Mouse (Mus musculus) gastrocnemius, adult 2 months (tissue): ENCODE data around the gene Osbpl11. TPM values are rescaled to one million over a fixed set of nuclear protein-coding genes. Genes with fewer than 3 reads are reported as not detected.

Experiments used
- DNase-seq: peaks from one replicate; pipeline ENCODE4 v3.0.0; 2022
- H3K27ac ChIP-seq: fragments of 200-600 bp; 2 replicates; pipeline ENCODE4 v1.8.1; 2022; ENCODE audit warnings: mild to moderate bottlenecking
- H3K4me3 ChIP-seq: fragments of 200-600 bp; 2 replicates; pipeline ENCODE4 v1.8.1; 2022; ENCODE audit warnings: mild to moderate bottlenecking, moderate library complexity
- CTCF ChIP-seq: fragments of 200-600 bp; IDR thresholded peaks from 2 replicates; pipeline ENCODE4 v1.8.1; 2022; ENCODE audit warnings: antibody characterized with exemption, mild to moderate bottlenecking, moderate library complexity
- intact Hi-C: fragments of 180-260 bp; cut with DNase I; formaldehyde crosslinking; loops from one replicate; pipeline ENCODE4 v1.15.1; 2025
- total RNA-seq, 2 experiments: library from RNA; stranded (reverse); gene quantifications; 2 replicates each; pipeline ENCODE4 v1.2.3; 2021

Osbpl11 gene
- total RNA-seq, 2 experiments from 2014 or later: 15.5 to 15.6 TPM

GRCm38 (mm10) chr16:33258530-33258929, 73.7 kb downstream of the Osbpl11 start:
- no peak for DNase-seq
- no peak for TF ChIP-seq CTCF
- Histone ChIP-seq H3K27ac (no peak overlapping the region), H3K4me3 (no peak overlapping the region)
- intact Hi-C loops: no loop called here

GRCm38 (mm10) chr16:33259824-33260223, 75.0 kb downstream of the Osbpl11 start:
- TF ChIP-seq CTCF: no peak
- Histone ChIP-seq H3K27ac (no peak overlapping the region), H3K4me3 (no peak overlapping the region)
- DNase-seq: no peak
- intact Hi-C loops: no loop called here

GRCm38 (mm10) chr16:33260825-33261224, 76.0 kb downstream of the Osbpl11 start:
- TF ChIP-seq CTCF: no peak
- DNase-seq: no peak
- Histone ChIP-seq H3K27ac (peak overlapping the region; percentile 8; the same call in 1 of the 2 replicates), H3K4me3 (no peak overlapping the region)
- intact Hi-C loops: no loop called here

- no peak overlapping the region for H3K27ac ChIP-seq
- intact Hi-C loops: no loop called here
- TF ChIP-seq CTCF: no peak
These were observed 76.8 kb downstream of the Osbpl11 start for GRCm38 (mm10) chr16:33261584-33262061.

GRCm38 (mm10) chr16:33262096-33262495, 77.2 kb downstream of the Osbpl11 start:
- no peak overlapping the region for H3K27ac ChIP-seq
- intact Hi-C loops: no loop called here
- no peak for DNase-seq
- TF ChIP-seq CTCF: no peak
- H3K4me3 ChIP-seq: no peak overlapping the region

More at GRCm38 (mm10) chr16:33261584-33262061, 76.8 kb downstream of the Osbpl11 start:
- H3K4me3 ChIP-seq: no peak overlapping the region
- no peak for DNase-seq

GRCm38 (mm10) chr16:33267616-33268253, 82.9 kb downstream of the Osbpl11 start:
- Histone ChIP-seq H3K27ac (no peak overlapping the region), H3K4me3 (no peak overlapping the region)
- TF ChIP-seq CTCF: no peak
- no peak for DNase-seq
- intact Hi-C loops: no loop called here

- no peak overlapping the region for H3K4me3 ChIP-seq
- DNase-seq: no peak
- no peak for TF ChIP-seq CTCF
- no peak overlapping the region for H3K27ac ChIP-seq
- intact Hi-C loops: no loop called here
These were observed 87.0 kb downstream of the Osbpl11 start for GRCm38 (mm10) chr16:33271824-33272223.

- TF ChIP-seq CTCF: no peak
- Histone ChIP-seq H3K4me3 (no peak overlapping the region), H3K27ac (no peak overlapping the region)
- no peak for DNase-seq
- intact Hi-C loops: no loop called here
These were observed 98.2 kb downstream of the Osbpl11 start for GRCm38 (mm10) chr16:33283079-33283478.

- Histone ChIP-seq H3K27ac (no peak overlapping the region), H3K4me3 (no peak overlapping the region)
- DNase-seq: no peak
- intact Hi-C loops: no loop called here
- TF ChIP-seq CTCF: no peak
These were observed 103.7 kb downstream of the Osbpl11 start for GRCm38 (mm10) chr16:33288536-33288935.

- no peak for TF ChIP-seq CTCF
- intact Hi-C loops: no loop called here
- H3K27ac ChIP-seq: no peak overlapping the region
- no peak overlapping the region for H3K4me3 ChIP-seq
- peak; percentile 33 for DNase-seq
These were observed 105.1 kb downstream of the Osbpl11 start for GRCm38 (mm10) chr16:33289981-33290380.

- DNase-seq: no peak
- TF ChIP-seq CTCF: no peak
- intact Hi-C loops: no loop called here
- Histone ChIP-seq H3K27ac (no peak overlapping the region), H3K4me3 (no peak overlapping the region)
These were observed 107.4 kb downstream of the Osbpl11 start for GRCm38 (mm10) chr16:33292241-33292640.

Other genes starting within 250 kb of the Osbpl11 start
- gene Iqcg, start 128.9 kb upstream of the Osbpl11 start, total RNA-seq: 1 to 10 TPM; 2.0 to 3.0 TPM
- 100 to 1,000 TPM; 217 to 291 TPM for gene Rpl35a, start 128.6 kb upstream of the Osbpl11 start, total RNA-seq
- gene Lmln, start 122.5 kb upstream of the Osbpl11 start, total RNA-seq: 1 to 10 TPM; 2.1 to 2.8 TPM
- 10 to 100 TPM; 12.6 to 15.2 TPM for gene Snx4, start 66.4 kb downstream of the Osbpl11 start, total RNA-seq
- 10 to 100 TPM; 23.5 to 28.0 TPM for gene Zfp148, start 195.8 kb downstream of the Osbpl11 start, total RNA-seq